Mouse (Mus musculus): ENCODE results near the gene Fbxw5.

Gene Fbxw5

GRCm38 (mm10) chr2:25500576-25501405 is at the start of gene Fbxw5:
Fbxw5 (plus strand) TSS chr2:25500750.
- DNase-seq: peak; percentile 90 to 93

GRCm38 (mm10) chr2:25450853-25451647 is 49.5 kb upstream of the Fbxw5 start:
- DNase-seq: peak; percentile 37 to 48

GRCm38 (mm10) chr2:25452951-25453350 is 47.6 kb upstream of the Fbxw5 start:
- no peak for DNase-seq

- DNase-seq: no peak
Observed at GRCm38 (mm10) chr2:25456205-25456953, 44.2 kb upstream of the Fbxw5 start, which contains the start of gene Clic3. Clic3 (plus strand) TSS chr2:25456838.

- no peak for DNase-seq
Observed at GRCm38 (mm10) chr2:25457022-25457896, 43.3 kb upstream of the Fbxw5 start.

GRCm38 (mm10) chr2:25458911-25459310 is 41.6 kb upstream of the Fbxw5 start:
- peak in 1 of 2 experiments; percentile 51 for DNase-seq

- DNase-seq: peak in 1 of 2 experiments; percentile 42
Observed at GRCm38 (mm10) chr2:25460135-25460534, 40.4 kb upstream of the Fbxw5 start.

- peak; percentile 95 to 98 for DNase-seq
Observed at GRCm38 (mm10) chr2:25460551-25461309, 39.8 kb upstream of the Fbxw5 start, which contains the start of gene Paxx. Paxx (minus strand) TSS chr2:25461094.

- DNase-seq: no peak
Observed at GRCm38 (mm10) chr2:25461407-25461806, 39.1 kb upstream of the Fbxw5 start.

GRCm38 (mm10) chr2:25463630-25464029 is 36.9 kb upstream of the Fbxw5 start:
- no peak for DNase-seq

GRCm38 (mm10) chr2:25465256-25465655 is 35.3 kb upstream of the Fbxw5 start:
- no peak for DNase-seq

GRCm38 (mm10) chr2:25465816-25466635 is 34.5 kb upstream of the Fbxw5 start:
- no peak for DNase-seq

- DNase-seq: no peak
Observed at GRCm38 (mm10) chr2:25467606-25468303, 32.8 kb upstream of the Fbxw5 start.

- peak in 1 of 2 experiments; percentile 67 for DNase-seq
Observed at GRCm38 (mm10) chr2:25468962-25469915, 31.3 kb upstream of the Fbxw5 start.

- DNase-seq: no peak
Observed at GRCm38 (mm10) chr2:25469969-25470368, 30.6 kb upstream of the Fbxw5 start, which contains the start of gene Ptgds. Ptgds (minus strand) TSS chr2:25470046.

GRCm38 (mm10) chr2:25472550-25472949 is 28.0 kb upstream of the Fbxw5 start:
- DNase-seq: no peak

GRCm38 (mm10) chr2:25477541-25477940 is 23.0 kb upstream of the Fbxw5 start:
- DNase-seq: no peak

Data from kidney, postnatal 36 days (tissue).